Mouse (Mus musculus) heart, embryonic 14.5 days (tissue): ENCODE data around the gene Oasl1. TPM values are rescaled to one million over a fixed set of nuclear protein-coding genes. Genes with fewer than 3 reads are reported as not detected.

Experiments used
- ATAC-seq: fragments of 200-750 bp; cut with Nextera tagmentation; 2 replicates; pipeline ENCODE4 v1.8.0; 2017; ENCODE audit warnings: low read depth, moderate TSS enrichment; ENCODE audit not compliant: insufficient number of reproducible peaks, insufficient read depth, low FRiP score
- H3K27ac ChIP-seq, 2 experiments: fragments of 200-500 bp in 1 of 2; fragments of 300-500 bp in 1 of 2; sonication (generic) in 1 of 2; replicated peaks in 1 of 2; 2 replicates each; pipeline ENCODE4 v1.5.1; 2012 to 2014; ENCODE audit warnings: low read depth in 2 of 2, low read length in 2 of 2, control low read depth in 1 of 2, mild to moderate bottlenecking in 1 of 2, mixed read lengths in 1 of 2; ENCODE audit not compliant: control insufficient read depth in 1 of 2, insufficient read depth in 1 of 2
- H3K27me3 ChIP-seq: fragments of 300-500 bp; sonication (generic); 2 replicates; pipeline ENCODE4 v1.6.1; 2014; ENCODE audit warnings: mild to moderate bottlenecking, low read length, control low read depth; ENCODE audit not compliant: control insufficient read depth, insufficient read depth
- H3K36me3 ChIP-seq: fragments of 300-500 bp; sonication (generic); 2 replicates; pipeline ENCODE4 v1.6.1; 2014; ENCODE audit warnings: mild to moderate bottlenecking, control low read depth, low read length, mixed read lengths; ENCODE audit not compliant: control insufficient read depth, insufficient read depth
- H3K4me1 ChIP-seq, 2 experiments: fragments of 200-500 bp in 1 of 2; fragments of 300-500 bp in 1 of 2; sonication (generic) in 1 of 2; 2 replicates each; pipeline ENCODE4 v1.6.1; 2012 to 2014; ENCODE audit warnings: low read length in 2 of 2, control low read depth in 1 of 2, mixed read lengths in 1 of 2; ENCODE audit not compliant: control insufficient read depth in 2 of 2, insufficient read depth in 2 of 2
- H3K4me2 ChIP-seq: fragments of 300-500 bp; sonication (generic); 2 replicates; pipeline ENCODE4 v1.6.1; 2014; ENCODE audit warnings: mild to moderate bottlenecking, low read length
- H3K4me3 ChIP-seq, 2 experiments: fragments of 200-500 bp in 1 of 2; fragments of 300-500 bp in 1 of 2; sonication (generic) in 1 of 2; 2 replicates each; pipeline ENCODE4 v1.5.1; 2012 to 2014; ENCODE audit warnings: low read length in 2 of 2, mild to moderate bottlenecking in 2 of 2, control low read depth in 1 of 2, low read depth in 1 of 2, moderate library complexity in 1 of 2; ENCODE audit not compliant: control insufficient read depth in 1 of 2, insufficient read depth in 1 of 2
- H3K9ac ChIP-seq: fragments of 300-500 bp; sonication (generic); 2 replicates; pipeline ENCODE4 v1.6.1; 2014; ENCODE audit warnings: mild to moderate bottlenecking, low read length
- H3K9me3 ChIP-seq: fragments of 300-500 bp; sonication (generic); 2 replicates; pipeline ENCODE4 v1.6.1; 2016; ENCODE audit warnings: low read length, control low read depth; ENCODE audit not compliant: control insufficient read depth
- WGBS: fragments of 180-500 bp; shearing (Covaris S2); extraction: QIAGEN DNeasy Blood & Tissue Kit; methylation state at CpG from one replicate; pipeline ENCODE4 v1.1.7; 2014; 5-methylcytosine and 5-hydroxymethylcytosine counted together
- polyA plus RNA-seq: library from polyadenylated mRNA; unstranded; fragments of >200 nt; fragmentation: Nextera tagmentation; extraction: Ambion mirVana; gene quantifications from 2 replicates; pipeline ENCODE4 v1.2.1, GENCODE M21; 2014

Oasl1 gene
- polyA plus RNA-seq, 1 experiment from 2014 or later = 0.45 TPM

DNA sequence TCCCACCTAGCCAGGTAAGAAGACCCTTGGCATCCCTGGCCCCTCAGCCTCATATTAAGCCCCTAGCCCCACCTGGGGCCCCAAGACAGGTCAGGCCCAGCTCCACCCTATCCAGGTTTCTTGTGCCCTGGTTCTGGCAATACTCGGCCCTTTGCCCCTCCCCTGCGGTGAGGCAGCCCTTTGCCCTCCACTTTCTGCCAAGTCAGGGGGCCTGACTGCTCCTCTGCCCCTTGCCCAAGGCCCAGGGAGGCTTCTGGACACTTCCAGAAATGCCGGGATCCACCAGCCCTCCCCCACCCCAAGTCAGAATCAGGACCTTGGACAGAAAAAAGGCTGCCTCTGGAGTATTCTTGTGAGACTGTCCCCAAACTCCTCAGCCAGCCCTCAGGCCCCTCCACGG is 46.0 kb downstream of the Oasl1 start:
- Histone ChIP-seq H3K4me1 (peaks cover 10 to 15% of the 10 kb centered on the region in 2 experiments), H3K4me2 (no peak overlapping the region), H3K4me3 (no peak overlapping the region), H3K27ac (no peak overlapping the region), H3K27me3 (peaks cover 30% of the 10 kb centered on the region), H3K9ac (no peak overlapping the region), H3K36me3 (no peaks in the 10 kb centered on the region), H3K9me3 (no peaks in the 10 kb centered on the region)
- WGBS = 16% methylated on average over 4 of the region's 4 CpGs
- no peak for ATAC-seq

DNA sequence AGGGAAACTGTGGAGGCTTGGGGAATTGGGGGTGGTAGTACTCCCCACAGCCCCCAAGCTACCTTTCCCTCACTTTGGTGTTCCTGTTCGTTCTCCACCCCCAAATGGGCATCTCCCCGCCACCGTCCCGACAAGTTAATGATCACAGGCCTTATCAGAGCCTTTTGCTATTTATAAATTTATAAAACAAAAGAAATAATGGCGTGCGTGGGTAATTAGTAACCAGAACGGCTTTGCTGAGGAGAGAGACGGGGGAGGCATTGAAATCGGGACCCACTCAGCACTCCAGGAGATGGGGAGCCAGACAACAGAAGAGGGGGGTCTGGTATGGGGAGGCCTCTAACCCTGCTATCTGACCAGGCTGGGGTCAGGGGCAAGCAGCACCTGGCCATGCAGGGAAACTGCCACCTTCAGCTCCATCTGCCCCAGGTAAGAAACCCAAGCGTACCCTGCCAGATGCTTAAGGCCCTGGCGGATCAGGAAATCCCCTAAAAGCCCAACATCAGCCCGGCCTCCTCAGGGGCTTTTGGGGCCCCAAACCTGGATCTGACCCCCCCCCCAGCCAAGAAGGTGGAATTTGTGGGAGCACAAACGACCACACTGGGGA is 46.7 kb downstream of the Oasl1 start:
- WGBS = 58% methylated on average over 13 of the region's 13 CpGs
- Histone ChIP-seq H3K36me3 (no peaks in the 10 kb centered on the region), H3K4me1 (peaks cover 7 to 8% of the 10 kb centered on the region in 2 experiments), H3K27me3 (peaks cover 30% of the 10 kb centered on the region), H3K27ac (no peak overlapping the region), H3K4me3 (no peak overlapping the region), H3K4me2 (no peak overlapping the region), H3K9me3 (no peaks in the 10 kb centered on the region), H3K9ac (no peak overlapping the region)
- ATAC-seq = no peak

DNA sequence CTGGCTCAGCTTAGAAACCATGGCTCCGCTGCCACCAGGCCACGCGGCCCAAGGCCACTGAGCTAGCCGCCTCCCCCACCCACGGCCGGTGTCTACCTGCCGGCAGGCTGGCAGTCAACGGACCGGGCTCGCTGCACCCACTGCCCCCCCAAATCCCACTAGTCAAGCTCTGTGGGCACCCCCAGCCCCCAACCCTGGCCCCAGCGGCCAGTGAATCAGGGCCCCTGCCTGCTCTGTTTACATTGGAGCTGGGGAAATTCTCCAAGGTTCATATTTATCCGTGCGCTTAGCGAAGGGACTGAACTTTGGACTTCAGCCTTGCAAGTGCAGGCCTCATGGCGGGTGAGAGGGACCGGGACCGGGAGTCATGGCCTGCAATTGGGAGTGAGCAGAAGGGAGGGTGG is 47.8 kb downstream of the Oasl1 start, which contains the start of gene Hnf1a:
TSS of gene Hnf1a (minus strand) at position 271 of the 404 bp plus-strand sequence.
- Histone ChIP-seq H3K9me3 (no peaks in the 10 kb centered on the region), H3K36me3 (no peaks in the 10 kb centered on the region), H3K27me3 (peaks cover 30% of the 10 kb centered on the region), H3K4me2 (no peak within 1 kb of the TSS), H3K4me3 (no peak within 1 kb of the TSS), H3K27ac (no peak within 1 kb of the TSS), H3K9ac (no peak within 1 kb of the TSS), H3K4me1 (0 out of 4 replicates have a peak, but pooled peaks cover 0 to 2% of the 10 kb centered on the region in 2 experiments)
- WGBS = 80% methylated on average over 17 of the region's 17 CpGs
- ATAC-seq = no peak

DNA sequence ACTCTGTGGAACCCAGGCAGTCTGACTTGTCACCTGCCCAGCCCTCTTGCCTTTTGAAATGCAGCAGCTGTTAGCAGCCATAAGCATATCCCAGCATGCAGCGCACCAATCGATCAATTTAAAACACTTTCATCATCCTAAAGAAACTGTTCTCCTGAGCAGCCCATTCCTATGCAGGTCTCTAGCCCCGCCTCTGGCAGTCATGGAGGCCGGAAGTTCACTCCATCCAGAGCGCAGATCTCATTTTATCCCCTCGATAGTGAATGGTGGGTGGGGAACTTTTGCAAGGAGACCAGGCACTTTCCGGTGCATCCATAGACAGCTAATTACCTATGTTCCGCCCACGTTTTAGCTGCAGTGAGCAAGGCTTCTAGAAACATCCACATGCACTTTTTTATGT is 49.2 kb downstream of the Oasl1 start:
- 77% methylated on average over 9 of the region's 9 CpGs for WGBS
- Histone ChIP-seq H3K27me3 (peaks cover 27% of the 10 kb centered on the region), H3K4me3 (no peak overlapping the region), H3K36me3 (no peaks in the 10 kb centered on the region), H3K27ac (no peak overlapping the region), H3K4me1 (0 out of 4 replicates have a peak, but pooled peaks cover 0 to 2% of the 10 kb centered on the region in 2 experiments), H3K4me2 (no peak overlapping the region), H3K9me3 (no peaks in the 10 kb centered on the region), H3K9ac (no peak overlapping the region)
- ATAC-seq = no peak

DNA sequence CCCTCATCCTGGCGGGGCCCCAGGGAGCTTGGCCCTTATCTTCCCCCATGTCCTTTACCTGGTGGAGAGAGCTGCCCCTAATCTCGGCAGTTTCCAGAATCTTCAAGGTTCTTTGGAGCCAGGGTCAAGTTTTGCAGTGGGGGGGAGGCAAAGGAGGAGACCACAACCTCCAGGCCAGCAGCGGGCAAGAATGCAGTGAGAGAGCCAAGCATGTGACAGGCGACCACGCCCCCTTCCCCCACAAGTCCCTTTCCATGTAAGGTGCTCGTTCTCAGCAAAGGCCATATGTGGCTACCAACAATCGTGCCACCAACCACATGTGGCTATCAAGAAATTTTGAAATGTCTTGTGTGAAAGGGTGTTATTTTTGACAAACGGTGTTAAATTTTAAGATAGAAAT is 50.1 kb downstream of the Oasl1 start:
- Histone ChIP-seq H3K9ac (no peak overlapping the region), H3K4me1 (no peaks in the 10 kb centered on the region), H3K27ac (no peak overlapping the region), H3K4me2 (no peak overlapping the region), H3K9me3 (no peaks in the 10 kb centered on the region), H3K4me3 (no peak overlapping the region), H3K27me3 (peaks cover 18% of the 10 kb centered on the region), H3K36me3 (no peaks in the 10 kb centered on the region)
- ATAC-seq = no peak
- 63% methylated on average over 8 of the region's 8 CpGs for WGBS

DNA sequence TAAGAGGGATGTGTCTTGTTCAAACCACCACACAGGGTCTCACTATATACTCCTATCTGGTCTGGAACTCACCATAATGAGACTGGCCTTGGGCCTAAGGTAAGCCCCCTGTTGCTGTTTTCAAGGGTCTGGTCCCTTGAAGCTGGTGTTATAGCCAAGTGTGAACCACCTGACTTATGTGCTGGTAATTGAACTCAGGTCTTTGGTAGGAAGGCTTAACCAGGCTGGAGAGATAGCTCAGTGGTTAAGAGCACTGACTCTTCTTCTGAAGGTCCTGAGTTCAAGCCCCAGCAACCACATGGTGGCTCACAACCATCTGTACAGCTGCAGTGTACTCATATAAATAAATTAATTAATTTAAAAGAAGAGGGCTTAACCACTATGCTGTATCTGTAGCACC is 53.9 kb downstream of the Oasl1 start:
- no peaks in the 10 kb centered on the region for H3K9me3 ChIP-seq
- no peak overlapping the region for H3K27ac ChIP-seq
- H3K4me3 ChIP-seq = no peak overlapping the region
- H3K27me3 ChIP-seq = no peaks in the 10 kb centered on the region
- H3K4me1 ChIP-seq = peaks cover 5 to 10% of the 10 kb centered on the region in 2 experiments; a peak in 3 of 4 replicates
- no peaks in the 10 kb centered on the region for H3K36me3 ChIP-seq
- no peak for ATAC-seq
- no peak overlapping the region for H3K4me2 ChIP-seq
- H3K9ac ChIP-seq = no peak overlapping the region

DNA sequence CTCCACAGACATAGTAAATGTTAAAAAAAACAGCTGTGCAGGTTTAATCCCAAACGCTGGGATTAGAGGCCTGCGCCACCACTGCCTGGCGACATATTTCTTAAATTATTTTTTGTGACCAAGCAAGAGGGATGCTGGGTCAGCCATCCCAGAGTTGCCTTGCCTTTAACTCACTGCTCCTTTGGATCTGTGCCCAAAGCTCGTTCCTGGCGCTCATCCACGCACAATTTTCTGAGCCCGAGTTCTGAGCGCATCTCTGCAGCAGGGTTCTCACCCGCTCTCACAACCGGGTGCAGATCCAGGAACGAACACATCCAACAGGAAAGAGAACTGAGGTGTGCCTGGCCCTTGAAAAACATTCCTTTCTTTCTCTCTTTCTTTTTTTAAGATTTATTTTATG is 55.4 kb downstream of the Oasl1 start:
- no peak overlapping the region for H3K27ac ChIP-seq
- H3K4me3 ChIP-seq = no peak overlapping the region
- no peak for ATAC-seq
- H3K36me3 ChIP-seq = no peaks in the 10 kb centered on the region
- no peaks in the 10 kb centered on the region for H3K27me3 ChIP-seq
- peaks cover 5 to 10% of the 10 kb centered on the region in 2 experiments; a peak in 3 of 4 replicates for H3K4me1 ChIP-seq
- no peaks in the 10 kb centered on the region for H3K9me3 ChIP-seq
- H3K9ac ChIP-seq = no peak overlapping the region
- WGBS = 59% methylated on average over 11 of the region's 11 CpGs
- no peak overlapping the region for H3K4me2 ChIP-seq

DNA sequence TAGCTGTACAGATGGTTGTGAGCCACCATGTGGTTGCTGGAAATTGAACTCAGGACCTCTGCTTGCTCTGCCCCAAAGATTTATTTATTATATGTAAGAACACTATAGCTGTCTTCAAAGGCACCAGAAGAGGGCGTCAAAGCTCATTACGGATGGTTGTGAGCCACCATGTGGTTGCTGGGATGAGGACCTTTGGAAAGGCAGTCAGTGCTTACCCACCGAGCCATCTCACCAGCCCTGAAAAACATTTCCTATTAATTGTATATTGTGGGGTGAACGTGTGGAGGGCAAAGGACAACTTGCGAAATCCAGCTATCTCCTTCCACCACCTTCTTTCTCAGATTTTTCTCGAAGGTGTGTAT is 55.8 kb downstream of the Oasl1 start:
- no peak for ATAC-seq
- H3K9ac ChIP-seq = peak overlapping the region; percentile 48; the same call in 1 of the 2 replicates
- H3K4me1 ChIP-seq = peaks cover 5 to 10% of the 10 kb centered on the region in 2 experiments; a peak in 3 of 4 replicates
- peak overlapping the region; percentile 43 to 44 for H3K4me3 ChIP-seq
- H3K27me3 ChIP-seq = no peaks in the 10 kb centered on the region
- 2% methylated on average over 6 of the region's 6 CpGs for WGBS
- H3K4me2 ChIP-seq = peak overlapping the region; percentile 91
- H3K9me3 ChIP-seq = no peaks in the 10 kb centered on the region
- no peaks in the 10 kb centered on the region for H3K36me3 ChIP-seq
- no peak overlapping the region for H3K27ac ChIP-seq
